Mouse (Mus musculus) hindbrain, embryonic 16.5 days (tissue): Measurements from ENCODE around the gene Slc44a5. TPM values are rescaled to one million over a fixed set of nuclear protein-coding genes. Genes with fewer than 3 reads are reported as not detected.

Experiments used
- ATAC-seq: fragments of 200-750 bp; cut with Nextera tagmentation; 2 replicates; pipeline ENCODE4 v1.8.0; 2017; ENCODE audit warnings: moderate TSS enrichment, moderate library complexity
- H3K27ac ChIP-seq: fragments of 300-500 bp; sonication (generic); 2 replicates; pipeline ENCODE4 v1.5.1; 2014; ENCODE audit warnings: low read depth, mild to moderate bottlenecking, control low read depth, low read length, moderate library complexity
- H3K27me3 ChIP-seq: fragments of 300-500 bp; sonication (generic); replicated peaks from 2 replicates; pipeline ENCODE4 v1.6.1; 2014; ENCODE audit warnings: low read length; ENCODE audit not compliant: control insufficient read depth, insufficient read depth
- H3K36me3 ChIP-seq: fragments of 300-500 bp; sonication (generic); 2 replicates; pipeline ENCODE4 v1.6.1; 2014; ENCODE audit warnings: mild to moderate bottlenecking, low read length, moderate library complexity, mixed read lengths; ENCODE audit not compliant: control insufficient read depth, insufficient read depth
- H3K4me1 ChIP-seq: fragments of 300-500 bp; sonication (generic); 2 replicates; pipeline ENCODE4 v1.6.1; 2014; ENCODE audit warnings: low read depth, low read length; ENCODE audit not compliant: control insufficient read depth, insufficient read depth
- H3K4me2 ChIP-seq: fragments of 300-500 bp; sonication (generic); 2 replicates; pipeline ENCODE4 v1.6.1; 2014; ENCODE audit warnings: mild to moderate bottlenecking, low read length, control low read depth, moderate library complexity
- H3K4me3 ChIP-seq: fragments of 300-500 bp; sonication (generic); 2 replicates; pipeline ENCODE4 v1.5.1; 2014; ENCODE audit warnings: mild to moderate bottlenecking, low read length, control low read depth, moderate library complexity
- H3K9ac ChIP-seq: fragments of 300-500 bp; sonication (generic); 2 replicates; pipeline ENCODE4 v1.6.1; 2014; ENCODE audit warnings: low read depth, mild to moderate bottlenecking, control low read depth, low read length, moderate library complexity
- H3K9me3 ChIP-seq: fragments of 300-500 bp; sonication (generic); 2 replicates; pipeline ENCODE4 v1.6.1; 2014; ENCODE audit warnings: mild to moderate bottlenecking, low read length, moderate library complexity; ENCODE audit not compliant: control insufficient read depth
- WGBS: fragments of 180-500 bp; shearing (Covaris S2); extraction: QIAGEN DNeasy Blood & Tissue Kit; methylation state at CpG from one replicate; pipeline ENCODE4 v1.1.7; 2014; 5-methylcytosine and 5-hydroxymethylcytosine counted together
- polyA plus RNA-seq: library from polyadenylated mRNA; unstranded; fragments of >200 nt; fragmentation: Nextera tagmentation; extraction: Ambion mirVana; gene quantifications from 2 replicates; pipeline ENCODE4 v1.2.1, GENCODE M21; 2015

The Slc44a5 gene
- polyA plus RNA-seq, 1 experiment from 2014 or later: 7.5 TPM

DNA sequence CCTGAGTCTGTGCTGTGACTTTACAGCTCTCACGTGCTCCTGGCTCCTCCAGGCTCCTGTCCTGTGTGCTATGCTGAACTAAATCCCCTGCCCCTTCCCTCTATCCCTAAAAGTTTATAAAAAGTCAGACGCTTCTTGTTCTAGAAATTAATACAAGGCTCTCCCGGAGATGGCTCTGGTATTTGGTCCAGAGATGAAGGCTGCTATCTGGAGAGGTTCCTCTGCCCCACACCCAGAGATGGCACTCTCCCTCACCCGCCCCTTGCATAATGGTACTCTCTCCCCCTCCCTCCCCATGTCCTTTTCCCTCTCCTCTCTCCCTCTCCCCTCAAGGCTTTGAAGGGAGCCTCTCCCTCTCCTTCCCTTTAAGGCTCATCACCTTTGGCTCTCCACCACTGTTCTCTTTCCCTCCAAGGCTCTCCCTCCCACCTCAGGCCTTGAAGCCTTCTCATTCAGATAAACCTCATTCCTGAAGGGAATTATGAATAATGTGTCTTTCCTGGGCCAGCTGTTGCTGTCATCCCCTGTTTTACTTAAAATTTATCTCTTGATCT lies 236.0 kb downstream of the Slc44a5 start:
- Histone ChIP-seq H3K9ac (no peak overlapping the region), H3K36me3 (no peaks in the 10 kb centered on the region), H3K9me3 (no peaks in the 10 kb centered on the region), H3K4me3 (no peak overlapping the region), H3K27ac (no peak overlapping the region), H3K4me1 (no peaks in the 10 kb centered on the region; the same call in 1 of the 2 replicates), H3K4me2 (no peak overlapping the region), H3K27me3 (no peaks in the 10 kb centered on the region)
- 40% methylated on average over 4 of the region's 4 CpGs for WGBS
- peak; percentile 35; the same call in 1 of the 2 replicates for ATAC-seq

DNA sequence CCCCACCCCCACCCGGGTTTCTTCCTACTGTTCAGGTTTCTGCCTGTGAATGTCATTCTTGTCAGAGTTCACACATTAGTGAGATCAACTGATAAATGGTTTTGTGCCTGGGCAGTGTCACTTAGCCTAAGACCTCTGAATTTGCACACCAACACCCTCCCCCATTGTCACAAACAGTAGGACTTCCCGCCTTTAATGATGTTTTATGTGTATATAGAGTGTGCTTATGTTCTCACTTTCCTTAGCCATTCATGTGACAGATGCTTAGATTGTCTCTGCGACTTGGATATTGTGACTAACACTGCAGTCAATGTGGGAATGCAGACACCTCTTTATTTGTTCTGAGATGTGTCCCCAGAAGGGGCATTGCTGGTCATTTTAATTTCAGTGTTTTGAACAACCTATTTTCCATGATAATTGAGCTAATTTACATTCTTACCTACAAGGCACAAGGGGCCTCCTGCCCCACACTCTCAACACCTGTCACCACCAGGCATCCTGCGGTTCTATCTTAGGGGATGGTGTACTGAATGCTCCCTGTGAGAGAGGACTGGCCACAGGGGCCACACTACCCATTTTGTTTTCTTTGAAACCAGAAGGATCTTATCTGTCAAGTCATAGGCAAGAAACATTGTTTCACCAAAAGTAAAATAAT lies 236.7 kb downstream of the Slc44a5 start:
- WGBS: 13% methylated on average over 4 of the region's 4 CpGs
- Histone ChIP-seq H3K4me1 (no peaks in the 10 kb centered on the region; the same call in 1 of the 2 replicates), H3K4me3 (no peak overlapping the region), H3K36me3 (no peaks in the 10 kb centered on the region), H3K4me2 (no peak overlapping the region), H3K27me3 (no peaks in the 10 kb centered on the region), H3K9ac (no peak overlapping the region), H3K9me3 (no peaks in the 10 kb centered on the region), H3K27ac (no peak overlapping the region)
- ATAC-seq: no peak

DNA sequence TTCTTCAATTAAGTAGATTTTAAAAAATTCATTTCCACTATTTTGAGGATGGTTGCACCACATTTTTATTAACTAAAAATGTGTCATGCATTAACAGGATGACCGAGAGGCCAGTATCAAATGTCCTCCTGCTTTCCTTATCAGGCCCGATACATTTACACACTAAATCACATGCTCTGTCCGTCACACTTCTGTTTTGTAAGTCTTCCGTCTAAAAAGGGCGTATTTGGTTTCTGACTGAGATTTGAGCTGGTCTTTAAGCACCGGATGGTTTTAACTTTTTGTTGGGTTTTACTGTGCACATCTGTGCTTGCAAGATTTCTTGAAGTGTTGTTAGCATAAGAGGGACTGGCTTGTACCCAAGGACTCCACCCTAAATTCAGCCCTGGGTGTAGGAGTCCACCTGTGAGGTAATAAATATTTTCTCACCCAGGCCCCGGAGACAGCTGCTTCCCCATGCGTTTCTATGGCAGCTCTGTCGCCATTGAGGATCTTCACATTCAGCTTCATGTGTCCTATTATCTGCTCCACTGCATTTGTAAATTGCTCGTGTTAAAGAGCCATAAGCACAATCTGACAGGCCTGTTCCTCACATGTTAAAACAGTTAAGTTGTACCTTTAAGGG lies 237.3 kb downstream of the Slc44a5 start:
- Histone ChIP-seq H3K4me1 (no peaks in the 10 kb centered on the region; the same call in 1 of the 2 replicates), H3K27ac (no peak overlapping the region), H3K9me3 (no peaks in the 10 kb centered on the region), H3K36me3 (no peaks in the 10 kb centered on the region), H3K27me3 (no peaks in the 10 kb centered on the region), H3K4me2 (no peak overlapping the region), H3K9ac (no peak overlapping the region), H3K4me3 (no peak overlapping the region)
- WGBS: 51% methylated on average over 10 of the region's 10 CpGs
- peak; percentile 61 for ATAC-seq

DNA sequence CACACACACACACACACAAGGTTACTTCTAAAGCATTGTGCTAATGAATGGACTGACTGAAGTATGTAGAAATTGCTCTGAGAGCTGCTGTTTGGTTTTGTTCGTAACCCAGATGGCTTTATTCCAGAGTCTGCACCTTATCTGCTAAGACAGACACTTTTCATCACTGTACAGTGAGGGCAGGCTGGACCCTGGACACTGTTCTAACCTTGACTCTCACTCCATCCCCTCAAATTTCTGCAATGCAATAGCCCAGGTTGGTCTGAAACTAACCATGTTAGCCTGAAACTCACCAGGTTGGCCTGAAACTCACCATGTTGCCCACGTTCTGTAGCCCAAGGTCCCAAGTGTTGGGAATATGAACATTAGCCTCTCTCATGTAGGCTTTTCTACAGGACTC lies 239.3 kb downstream of the Slc44a5 start:
- H3K9me3 ChIP-seq: no peaks in the 10 kb centered on the region
- no peaks in the 10 kb centered on the region for H3K27me3 ChIP-seq
- no peaks in the 10 kb centered on the region; the same call in 1 of the 2 replicates for H3K4me1 ChIP-seq
- H3K36me3 ChIP-seq: no peaks in the 10 kb centered on the region
- no peak overlapping the region for H3K4me2 ChIP-seq
- WGBS: 85% methylated on average over 2 of the region's 2 CpGs
- ATAC-seq: no peak
- H3K9ac ChIP-seq: no peak overlapping the region
- H3K4me3 ChIP-seq: no peak overlapping the region
- H3K27ac ChIP-seq: no peak overlapping the region

DNA sequence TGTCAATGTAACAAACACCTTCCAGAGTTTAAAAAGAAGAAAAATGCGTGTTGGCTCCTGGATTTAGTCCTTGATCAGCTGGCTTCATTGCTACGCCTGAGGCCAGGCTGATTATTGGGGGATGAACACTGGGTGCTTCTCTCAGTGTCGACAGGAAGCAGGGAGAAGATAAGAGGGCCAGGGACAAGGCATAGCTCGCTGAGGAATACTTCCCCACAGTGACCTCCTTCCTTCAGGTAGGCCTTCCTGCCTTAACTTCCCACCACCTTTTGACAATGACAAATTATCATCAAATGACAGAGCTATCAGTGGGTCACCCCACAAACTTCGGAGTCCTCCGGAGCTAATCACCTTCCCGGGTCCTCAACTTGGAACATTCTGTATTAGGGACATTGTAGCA lies 242.1 kb downstream of the Slc44a5 start:
- H3K27ac ChIP-seq: no peak overlapping the region
- H3K9me3 ChIP-seq: no peaks in the 10 kb centered on the region
- H3K4me1 ChIP-seq: no peaks in the 10 kb centered on the region; the same call in 1 of the 2 replicates
- no peaks in the 10 kb centered on the region for H3K36me3 ChIP-seq
- ATAC-seq: no peak
- WGBS: 83% methylated on average over 7 of the region's 7 CpGs
- no peaks in the 10 kb centered on the region for H3K27me3 ChIP-seq
- H3K9ac ChIP-seq: no peak overlapping the region
- H3K4me3 ChIP-seq: no peak overlapping the region
- no peak overlapping the region for H3K4me2 ChIP-seq

DNA sequence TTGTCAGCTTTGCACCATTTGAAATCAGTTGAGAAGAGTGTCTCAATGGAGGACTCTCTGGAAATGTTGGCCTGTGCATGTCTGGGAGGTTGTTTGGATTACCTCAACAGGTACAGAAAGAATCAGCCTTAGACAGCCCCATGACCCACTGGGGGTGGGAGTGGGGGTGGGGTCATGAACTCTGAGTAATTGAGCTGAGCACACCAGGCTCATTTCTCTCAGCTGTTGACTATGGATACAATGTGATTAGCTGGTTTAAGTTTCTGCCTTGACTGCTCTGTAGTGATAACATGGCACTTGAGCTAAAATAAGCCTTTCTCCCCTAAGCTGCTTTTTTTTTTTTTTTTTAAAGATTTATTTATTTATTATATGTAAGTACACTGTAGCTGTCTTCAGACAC lies 242.5 kb downstream of the Slc44a5 start:
- ATAC-seq: no peak
- H3K4me1 ChIP-seq: no peaks in the 10 kb centered on the region
- H3K27ac ChIP-seq: no peak overlapping the region
- H3K9me3 ChIP-seq: no peaks in the 10 kb centered on the region
- no peaks in the 10 kb centered on the region for H3K36me3 ChIP-seq
- H3K4me2 ChIP-seq: no peak overlapping the region
- H3K4me3 ChIP-seq: no peak overlapping the region
- no peaks in the 10 kb centered on the region for H3K27me3 ChIP-seq
- no peak overlapping the region for H3K9ac ChIP-seq

DNA sequence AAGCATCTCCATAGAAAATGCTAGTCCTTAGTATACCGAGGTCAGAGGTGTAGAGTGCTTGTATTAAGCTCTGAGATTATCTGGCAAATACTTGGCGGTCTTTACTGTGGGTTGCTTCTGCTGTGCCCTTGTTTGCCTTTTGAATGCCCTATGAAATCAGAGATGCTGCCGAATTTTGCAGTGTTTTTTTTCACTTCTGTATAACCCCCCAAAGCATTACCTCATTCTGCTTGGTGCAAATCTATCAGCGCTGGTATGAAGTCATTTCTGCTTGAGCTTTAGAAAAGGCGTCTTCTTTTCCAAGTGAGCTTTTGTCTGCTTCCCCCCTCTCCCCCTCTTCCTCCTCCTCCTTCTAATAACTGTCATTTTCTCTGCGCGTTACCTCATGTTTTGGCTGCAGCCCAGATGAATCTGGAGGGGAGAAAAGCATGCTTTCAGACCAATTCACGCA lies 248.9 kb downstream of the Slc44a5 start:
- peak; percentile 56 for ATAC-seq
- Histone ChIP-seq H3K9me3 (no peaks in the 10 kb centered on the region), H3K36me3 (no peaks in the 10 kb centered on the region), H3K9ac (0 out of 2 replicates have a peak overlapping the region, but pooled peaks have one; percentile 17), H3K4me3 (no peak overlapping the region), H3K4me2 (peak overlapping the region; percentile 19; the same call in 1 of the 2 replicates), H3K27ac (no peak overlapping the region), H3K27me3 (no peaks in the 10 kb centered on the region), H3K4me1 (peaks cover 9% of the 10 kb centered on the region)
- 23% methylated on average over 8 of the region's 8 CpGs for WGBS

DNA sequence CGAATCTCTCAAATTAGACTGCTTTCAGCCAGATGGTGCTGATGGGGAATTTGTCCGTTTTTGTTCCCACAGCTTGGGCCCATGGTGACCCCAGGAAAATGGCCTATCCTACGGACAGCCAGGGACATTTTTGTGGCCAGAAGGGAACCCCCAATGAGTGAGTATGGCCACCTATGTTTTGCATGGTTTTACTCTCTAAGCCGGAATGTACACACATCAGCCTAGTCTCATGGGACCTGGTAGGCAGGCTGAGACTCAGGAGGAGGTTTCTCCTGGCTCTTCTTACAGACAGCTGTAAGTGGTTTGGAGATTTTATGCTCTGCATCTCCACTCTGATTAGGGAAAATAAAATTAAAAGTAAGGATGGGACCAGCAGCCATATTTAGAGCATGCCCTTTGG lies 249.5 kb downstream of the Slc44a5 start:
- peak; percentile 34; the same call in 1 of the 2 replicates for ATAC-seq
- no peaks in the 10 kb centered on the region for H3K36me3 ChIP-seq
- no peak overlapping the region for H3K9ac ChIP-seq
- no peak overlapping the region for H3K27ac ChIP-seq
- H3K4me1 ChIP-seq: peaks cover 9% of the 10 kb centered on the region
- 30% methylated on average over 4 of the region's 4 CpGs for WGBS
- H3K27me3 ChIP-seq: no peaks in the 10 kb centered on the region
- no peak overlapping the region for H3K4me3 ChIP-seq
- H3K4me2 ChIP-seq: no peak overlapping the region; the same call in 1 of the 2 replicates
- no peaks in the 10 kb centered on the region for H3K9me3 ChIP-seq

DNA sequence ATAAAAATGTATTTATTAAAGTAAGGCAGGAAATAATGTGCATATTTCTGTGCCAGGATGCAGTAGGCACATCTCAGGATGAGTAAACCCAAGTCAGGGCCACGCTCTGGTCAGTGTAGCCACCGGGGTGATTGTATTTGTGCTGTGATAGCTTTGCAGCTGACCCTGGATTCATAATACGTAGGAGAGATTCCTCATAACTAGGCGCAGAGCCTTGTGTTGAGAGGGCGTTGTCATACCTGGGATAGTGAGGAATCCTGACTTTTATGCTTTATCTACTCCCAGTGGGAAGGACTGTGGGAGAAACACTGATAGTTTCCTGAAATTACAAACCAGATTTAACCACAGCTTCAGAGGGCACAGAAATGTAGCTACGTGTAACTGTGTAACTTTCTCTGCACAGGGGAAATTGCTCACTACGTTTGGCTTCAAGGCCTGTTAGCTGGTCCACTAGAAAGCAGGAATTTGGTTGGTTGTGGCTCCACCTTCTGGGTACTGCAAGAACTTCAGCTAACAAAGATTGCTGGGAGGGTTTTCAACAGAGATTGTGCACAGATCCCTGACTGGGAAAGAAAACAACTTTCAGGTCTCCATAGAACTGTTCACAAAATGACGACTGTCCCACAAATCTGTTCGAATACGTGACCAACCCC lies 253.0 kb downstream of the Slc44a5 start:
- 48% methylated on average over 10 of the region's 10 CpGs for WGBS
- peaks cover 9% of the 10 kb centered on the region for H3K4me1 ChIP-seq

More for the DNA sequence above, 253.0 kb downstream of the Slc44a5 start:
- H3K36me3 ChIP-seq: no peaks in the 10 kb centered on the region
- no peaks in the 10 kb centered on the region for H3K9me3 ChIP-seq
- no peaks in the 10 kb centered on the region for H3K27me3 ChIP-seq
- no peak overlapping the region for H3K27ac ChIP-seq
- no peak overlapping the region for H3K9ac ChIP-seq
- H3K4me3 ChIP-seq: no peak overlapping the region
- ATAC-seq: peak; percentile 83
- H3K4me2 ChIP-seq: no peak overlapping the region
